Comparison of ENCODE assay signal across 17 mouse cellular contexts in the genomic region with DNA sequence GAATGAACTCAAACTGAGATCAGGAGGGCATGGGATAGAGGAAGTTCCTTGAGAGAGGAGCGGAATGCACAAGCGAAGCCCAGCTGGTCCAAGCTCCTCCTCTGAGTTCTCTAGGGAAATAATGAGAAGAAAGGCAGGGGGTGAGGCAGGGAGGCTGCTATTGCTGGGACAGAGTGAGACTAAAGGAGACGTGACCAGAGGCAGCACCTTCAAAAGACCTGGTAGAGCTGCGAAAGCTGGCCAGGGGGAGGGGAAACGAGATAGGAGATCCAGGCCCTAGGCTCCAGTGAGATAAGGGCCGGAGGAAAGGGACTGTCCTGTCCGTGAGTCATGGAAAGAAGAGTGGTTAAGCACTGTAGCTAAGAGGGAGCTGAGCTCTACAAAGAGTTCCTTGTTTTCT. TPM values are rescaled to one million over a fixed set of nuclear protein-coding genes. Genes with fewer than 3 reads are reported as not detected.
A peak's percentile ranks its signal among the peaks of the same experiment; 100 is the strongest.
DNase-seq lines count a peak whose midpoint lies in the region; ATAC-seq and TF ChIP-seq lines count a peak whose summit lies in the region.
"Had no signal": no experiment of that assay in that cellular context is flagged by ENCODE, and none has a peak within 500 bp of the region (broad histone marks: within the 10 kb centered on the region; RNA-seq: fewer than 3 reads in every experiment).

No protein-coding gene starts in this region.

- no peak for ATAC-seq in forebrain, embryonic 15.5 days (replicated peaks)
- peak; percentile 45 for ATAC-seq in heart, embryonic 16.5 days (replicated peaks; ENCODE audit: extremely low read depth, insufficient read depth, low FRiP score)
- no peak for ATAC-seq in midbrain, postnatal 0 days (ENCODE audit: low FRiP score)
- ATAC-seq: hindbrain, postnatal 0 days had no signal

- no peak for TF ChIP-seq CTCF in midbrain, postnatal 0 days (IDR thresholded peaks at IDR 0.05)

- no peak for DNase-seq in forebrain, embryonic 10.5 days (ENCODE audit: extremely low spot score, low spot score)
- DNase-seq in heart, postnatal 4 days, result no peak
- DNase-seq in midbrain, embryonic 10.5 days (ENCODE audit: low spot score), result no peak
- no peak for DNase-seq in midbrain, postnatal 0 days (ENCODE audit: low spot score)
- DNase-seq in yolk sac, embryonic 10.5 days (ENCODE audit: low spot score), result peak; percentile 71
- DNase-seq in thymus, postnatal 14 days, result no peak
- DNase-seq: adrenal gland, postnatal 25 days; cerebellum, adult 18-20 months; gastrocnemius, postnatal 10 days; lung, adult 2 months; lung, postnatal 36 days; right cerebral cortex, postnatal 4 days had no signal

- H3K9ac ChIP-seq in forebrain, embryonic 15.5 days (replicated peaks), result no peak overlapping the region
- no peak overlapping the region for H3K9ac ChIP-seq in heart, embryonic 16.5 days (ENCODE audit: low read length)
- H3K9ac ChIP-seq in midbrain, postnatal 0 days (replicated peaks; ENCODE audit: low read length, poor library complexity, severe bottlenecking), result no peak overlapping the region
- H3K9ac ChIP-seq: limb, embryonic 12.5 days had no signal

- H3K36me3 ChIP-seq in forebrain, embryonic 10.5 days (replicated peaks), result no peaks in the 10 kb centered on the region
- H3K36me3 ChIP-seq in forebrain, embryonic 15.5 days, result no peaks in the 10 kb centered on the region
- H3K36me3 ChIP-seq in heart, embryonic 16.5 days (ENCODE audit: control insufficient read depth, insufficient read depth), result no peaks in the 10 kb centered on the region
- no peaks in the 10 kb centered on the region for H3K36me3 ChIP-seq in midbrain, embryonic 10.5 days
- H3K36me3 ChIP-seq in midbrain, postnatal 0 days (ENCODE audit: insufficient read depth, low read length), result no peaks in the 10 kb centered on the region
- H3K36me3 ChIP-seq: limb, embryonic 12.5 days had no signal

- H3K27ac ChIP-seq in forebrain, embryonic 10.5 days, result peak overlapping the region; percentile 40
- no peak overlapping the region for H3K27ac ChIP-seq in forebrain, embryonic 15.5 days (replicated peaks)
- H3K27ac ChIP-seq in heart, embryonic 16.5 days (ENCODE audit: low read length), result no peak overlapping the region
- H3K27ac ChIP-seq in midbrain, embryonic 10.5 days (replicated peaks), result peak overlapping the region; percentile 69
- H3K27ac ChIP-seq in midbrain, postnatal 0 days (ENCODE audit: low read depth, low read length), result no peak overlapping the region
- H3K27ac ChIP-seq: hindbrain, postnatal 0 days; limb, embryonic 12.5 days had no signal

- WGBS in forebrain, embryonic 10.5 days, result 46% methylated on average over 7 of the region's 7 CpGs
- WGBS in forebrain, embryonic 15.5 days, result 47% methylated on average over 7 of the region's 7 CpGs
- 25% methylated on average over 7 of the region's 7 CpGs for WGBS in heart, embryonic 16.5 days
- WGBS in midbrain, embryonic 10.5 days, result 50% methylated on average over 7 of the region's 7 CpGs
- 57% methylated on average over 7 of the region's 7 CpGs for WGBS in midbrain, postnatal 0 days

- H3K4me3 ChIP-seq in forebrain, embryonic 10.5 days, result no peak overlapping the region
- H3K4me3 ChIP-seq in forebrain, embryonic 15.5 days, result no peak overlapping the region
- no peak overlapping the region for H3K4me3 ChIP-seq in heart, embryonic 16.5 days (ENCODE audit: low read length)
- H3K4me3 ChIP-seq in midbrain, embryonic 10.5 days, result no peak overlapping the region
- no peak overlapping the region for H3K4me3 ChIP-seq in midbrain, postnatal 0 days (ENCODE audit: low read depth, low read length)
- H3K4me3 ChIP-seq: erythroblast, embryonic 14.5 days; limb, embryonic 12.5 days had no signal

- H3K27me3 ChIP-seq in forebrain, embryonic 10.5 days (ENCODE audit: poor library complexity, severe bottlenecking), result peaks cover 13% of the 10 kb centered on the region
- H3K27me3 ChIP-seq in forebrain, embryonic 15.5 days, result no peaks in the 10 kb centered on the region
- H3K27me3 ChIP-seq in heart, embryonic 16.5 days (ENCODE audit: control insufficient read depth, insufficient read depth, low read length), result peaks cover 36% of the 10 kb centered on the region
- peaks cover 9% of the 10 kb centered on the region; the same call in 1 of the 2 replicates for H3K27me3 ChIP-seq in midbrain, embryonic 10.5 days (ENCODE audit: low read depth, poor library complexity, severe bottlenecking)
- no peaks in the 10 kb centered on the region for H3K27me3 ChIP-seq in midbrain, postnatal 0 days (ENCODE audit: insufficient read depth, low read length)
- H3K27me3 ChIP-seq: limb, embryonic 12.5 days had no signal

- H3K4me2 ChIP-seq in forebrain, embryonic 15.5 days (replicated peaks), result no peak overlapping the region
- H3K4me2 ChIP-seq in heart, embryonic 16.5 days (ENCODE audit: low read depth, low read length), result no peak overlapping the region
- H3K4me2 ChIP-seq in midbrain, postnatal 0 days (ENCODE audit: low read depth, low read length, poor library complexity, severe bottlenecking), result no peak overlapping the region
- H3K4me2 ChIP-seq: limb, embryonic 12.5 days had no signal

- peaks cover 35% of the 10 kb centered on the region for H3K4me1 ChIP-seq in forebrain, embryonic 10.5 days
- H3K4me1 ChIP-seq in forebrain, embryonic 15.5 days, result peaks cover 10% of the 10 kb centered on the region; the same call in 1 of the 2 replicates
- H3K4me1 ChIP-seq in heart, embryonic 16.5 days (ENCODE audit: control insufficient read depth, insufficient read depth, low read length), result 0 out of 2 replicates have a peak, but pooled peaks cover 2% of the 10 kb centered on the region
- peaks cover 31% of the 10 kb centered on the region for H3K4me1 ChIP-seq in midbrain, embryonic 10.5 days
- H3K4me1 ChIP-seq in midbrain, postnatal 0 days (ENCODE audit: insufficient read depth, low read length), result 0 out of 2 replicates have a peak, but pooled peaks cover 3% of the 10 kb centered on the region

- H3K9me3 ChIP-seq in forebrain, embryonic 10.5 days, result no peaks in the 10 kb centered on the region
- H3K9me3 ChIP-seq in forebrain, embryonic 15.5 days, result no peaks in the 10 kb centered on the region
- no peaks in the 10 kb centered on the region for H3K9me3 ChIP-seq in heart, embryonic 16.5 days (replicated peaks; ENCODE audit: control insufficient read depth, low read length)
- no peaks in the 10 kb centered on the region for H3K9me3 ChIP-seq in midbrain, embryonic 10.5 days (replicated peaks)
- H3K9me3 ChIP-seq in midbrain, postnatal 0 days (ENCODE audit: low read length), result no peaks in the 10 kb centered on the region
- H3K9me3 ChIP-seq: limb, embryonic 12.5 days had no signal

RNA-seq across cellular contexts. Expression of a gene that starts 20.0 kb away (rescaled TPM):
- polyA plus RNA-seq in forebrain, embryonic 10.5 days (2016; fragmentation: Nextera tagmentation; extraction: Ambion mirVana), result 15.7 and 16.2 TPM in 2 replicates
- polyA plus RNA-seq in forebrain, embryonic 15.5 days (2015; fragmentation: Nextera tagmentation; extraction: Ambion mirVana), result 5.0 and 6.1 TPM in 2 replicates
- polyA plus RNA-seq in heart, embryonic 16.5 days (2015; fragmentation: Nextera tagmentation; extraction: Ambion mirVana), result 4.2 and 4.5 TPM in 2 replicates
- 1 to 10 TPM; 8.8 to 9.5 TPM for total RNA-seq in heart, postnatal 4 days (2021)
- polyA plus RNA-seq in midbrain, embryonic 10.5 days (2016; fragmentation: Nextera tagmentation; extraction: Ambion mirVana), result 21.8 and 22.9 TPM in 2 replicates
- 11.4 and 27.2 TPM in 2 replicates for total RNA-seq in midbrain, postnatal 0 days (2014; rRNA removed)
- 5.5 and 6.0 TPM in 2 replicates for polyA plus RNA-seq in midbrain, postnatal 0 days (2015; fragmentation: Nextera tagmentation; extraction: Ambion mirVana)
- polyA plus RNA-seq: erythroblast, embryonic 14.5 days had no signal

RNA-seq across cellular contexts. Expression of a gene that starts 39.7 kb away (rescaled TPM):
- 96.1 and 101 TPM in 2 replicates for polyA plus RNA-seq in forebrain, embryonic 10.5 days (2016; fragmentation: Nextera tagmentation; extraction: Ambion mirVana)
- 51.9 and 59.9 TPM in 2 replicates for polyA plus RNA-seq in forebrain, embryonic 15.5 days (2015; fragmentation: Nextera tagmentation; extraction: Ambion mirVana)
- 37.8 and 42.4 TPM in 2 replicates for polyA plus RNA-seq in heart, embryonic 16.5 days (2015; fragmentation: Nextera tagmentation; extraction: Ambion mirVana)
- total RNA-seq in heart, postnatal 4 days (2021), result 10 to 100 TPM; 28.9 to 30.8 TPM
- polyA plus RNA-seq in midbrain, embryonic 10.5 days (2016; fragmentation: Nextera tagmentation; extraction: Ambion mirVana), result 86.2 and 90.6 TPM in 2 replicates
- total RNA-seq in midbrain, postnatal 0 days (2014; rRNA removed), result 10.8 and 22.8 TPM in 2 replicates
- 43.9 and 50.1 TPM in 2 replicates for polyA plus RNA-seq in midbrain, postnatal 0 days (2015; fragmentation: Nextera tagmentation; extraction: Ambion mirVana)

Comparison
In these comparisons a context has a peak if more than half of its experiments do, and no peak if none do; other contexts are left out.
1. H3K27ac ChIP-seq: peak in forebrain, embryonic 10.5 days (single experiment) and midbrain, embryonic 10.5 days (single experiment); none in forebrain, embryonic 15.5 days (single experiment), heart, embryonic 16.5 days (single experiment) and midbrain, postnatal 0 days (single experiment).